Mouse (Mus musculus) embryonic facial prominence, embryonic 12.5 days (tissue): ENCODE measurements around the gene Pip4k2a. TPM values are rescaled to one million over a fixed set of nuclear protein-coding genes. Genes with fewer than 3 reads are reported as not detected.

ENCODE experiments used
- polyA plus RNA-seq: library from polyadenylated mRNA; unstranded; fragments of >200 nt; fragmentation: Nextera tagmentation; extraction: Ambion mirVana; gene quantifications from 2 replicates; pipeline ENCODE4 v1.2.1, GENCODE M21; 2016

Pip4k2a gene
- polyA plus RNA-seq, 1 experiment from 2014 or later: 10.2 TPM

Other genes with a start within 250 kb of the Pip4k2a start
- gene 4930426L09Rik, start 217 bp upstream of the Pip4k2a start, polyA plus RNA-seq: 0.32 and 0.56 TPM in 2 replicates
- gene Armc3, start 201.2 kb upstream of the Pip4k2a start, polyA plus RNA-seq: 0.15 and 0.20 TPM in 2 replicates